Comparison of ENCODE assay signal across 8 mouse cellular contexts in the genomic region with DNA sequence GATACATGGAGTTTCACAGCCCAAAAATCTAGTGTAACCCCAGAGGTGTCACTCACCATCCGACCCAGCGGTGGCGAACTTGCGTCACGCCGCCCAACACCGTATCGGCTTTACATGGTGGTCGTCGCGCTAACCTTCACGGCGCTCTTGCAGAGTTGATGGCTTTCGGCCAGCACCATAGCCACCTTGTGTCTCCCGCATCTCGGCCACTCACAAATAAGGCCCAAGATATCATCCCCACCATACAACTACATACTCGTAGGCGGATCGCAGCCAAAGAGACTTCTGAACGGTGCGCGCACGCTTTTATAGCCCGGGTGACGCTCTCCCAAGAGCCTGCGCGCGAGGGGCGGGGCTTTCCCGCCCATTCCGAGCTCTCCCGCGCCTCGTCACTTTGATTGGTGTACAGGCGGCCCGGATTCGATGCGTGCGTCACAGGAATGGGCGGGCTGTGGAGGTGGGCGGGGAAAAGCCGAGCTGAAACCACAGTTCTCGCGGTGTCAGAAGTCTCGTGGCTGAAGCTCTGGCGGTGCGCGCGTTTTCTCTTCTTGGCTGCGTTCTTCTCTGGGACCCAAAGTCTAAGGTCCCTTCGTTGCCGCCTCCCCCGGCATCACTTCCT.
DNase-seq lines count a peak whose midpoint lies in the region; ATAC-seq and TF ChIP-seq lines count a peak whose summit lies in the region.

No protein-coding gene starts in this region.

- 0 out of 2 replicates have a peak, but pooled peaks have one; percentile 20 for TF ChIP-seq CTCF in kidney, postnatal 0 days (IDR thresholded peaks at IDR 0.05; ENCODE audit: low read depth)

- H3K9me3 ChIP-seq in heart, embryonic 12.5 days (replicated peaks): no peaks in the 10 kb centered on the region
- no peaks in the 10 kb centered on the region for H3K9me3 ChIP-seq in kidney, postnatal 0 days (replicated peaks; ENCODE audit: low read length)
- H3K9me3 ChIP-seq in liver, embryonic 11.5 days (ENCODE audit: control insufficient read depth, low read length): no peaks in the 10 kb centered on the region
- H3K9me3 ChIP-seq in stomach, embryonic 14.5 days (ENCODE audit: control insufficient read depth, low read depth, low read length): no peaks in the 10 kb centered on the region

- peak overlapping the region; percentile 92 for H3K4me3 ChIP-seq in heart, embryonic 12.5 days
- peak overlapping the region; percentile 71 for H3K4me3 ChIP-seq in kidney, postnatal 0 days (replicated peaks; ENCODE audit: low read depth, low read length)
- peak overlapping the region; percentile 81 for H3K4me3 ChIP-seq in liver, embryonic 11.5 days (ENCODE audit: low read depth, low read length)
- peak overlapping the region; percentile 60 for H3K4me3 ChIP-seq in stomach, embryonic 14.5 days (ENCODE audit: low read depth, low read length)

- H3K4me1 ChIP-seq in heart, embryonic 12.5 days (replicated peaks): peaks cover 16% of the 10 kb centered on the region
- no peaks in the 10 kb centered on the region for H3K4me1 ChIP-seq in kidney, postnatal 0 days (replicated peaks; ENCODE audit: insufficient read depth, low read length)
- no peaks in the 10 kb centered on the region for H3K4me1 ChIP-seq in liver, embryonic 11.5 days (replicated peaks; ENCODE audit: control insufficient read depth, insufficient read depth, low read length)
- H3K4me1 ChIP-seq in stomach, embryonic 14.5 days (ENCODE audit: control insufficient read depth, insufficient read depth, low read length): peaks cover 7% of the 10 kb centered on the region; the same call in 1 of the 2 replicates

- H3K36me3 ChIP-seq in heart, embryonic 12.5 days: peaks cover 19% of the 10 kb centered on the region
- H3K36me3 ChIP-seq in kidney, postnatal 0 days (ENCODE audit: insufficient read depth, low read length): peaks cover 4% of the 10 kb centered on the region; the same call in 1 of the 2 replicates
- no peaks in the 10 kb centered on the region for H3K36me3 ChIP-seq in liver, embryonic 11.5 days (ENCODE audit: control insufficient read depth, insufficient read depth, low read length)
- H3K36me3 ChIP-seq in stomach, embryonic 14.5 days (ENCODE audit: control insufficient read depth, insufficient read depth, low read length): peaks cover 10% of the 10 kb centered on the region; the same call in 1 of the 2 replicates

- peak overlapping the region; percentile 96 for H3K9ac ChIP-seq in heart, embryonic 12.5 days
- peak overlapping the region; percentile 80 for H3K9ac ChIP-seq in kidney, postnatal 0 days (ENCODE audit: low read depth, low read length)
- peak overlapping the region; percentile 89 for H3K9ac ChIP-seq in liver, embryonic 11.5 days (ENCODE audit: low read depth, low read length)
- H3K9ac ChIP-seq in stomach, embryonic 14.5 days (replicated peaks; ENCODE audit: low read depth, low read length): peak overlapping the region; percentile 68

- H3K27ac ChIP-seq in heart, embryonic 12.5 days (ENCODE audit: poor library complexity, severe bottlenecking): peak overlapping the region; percentile 99
- peak overlapping the region; percentile 98 for H3K27ac ChIP-seq in kidney, postnatal 0 days
- peak overlapping the region; percentile 99 for H3K27ac ChIP-seq in liver, embryonic 11.5 days (ENCODE audit: low read depth, low read length)
- peak overlapping the region; percentile 97 for H3K27ac ChIP-seq in stomach, embryonic 14.5 days (ENCODE audit: low read length)

- ATAC-seq in erythroid progenitor cell, adult 5-6 weeks (replicated peaks; ENCODE audit: low FRiP score, poor library complexity, severe bottlenecking): peak; percentile 86
- ATAC-seq in heart, embryonic 12.5 days (ENCODE audit: insufficient number of reproducible peaks, low FRiP score): peak; percentile 99
- peak; percentile 98 for ATAC-seq in kidney, postnatal 0 days (replicated peaks; ENCODE audit: low FRiP score, low read depth)
- ATAC-seq in liver, embryonic 11.5 days (replicated peaks; ENCODE audit: low FRiP score): peak; percentile 92
- ATAC-seq in stomach, embryonic 14.5 days (ENCODE audit: insufficient number of reproducible peaks, insufficient read depth, low FRiP score, low read depth): peak; percentile 97

- no peaks in the 10 kb centered on the region for H3K27me3 ChIP-seq in heart, embryonic 12.5 days (replicated peaks)
- no peaks in the 10 kb centered on the region for H3K27me3 ChIP-seq in kidney, postnatal 0 days (ENCODE audit: insufficient read depth, low read length)
- no peaks in the 10 kb centered on the region for H3K27me3 ChIP-seq in liver, embryonic 11.5 days (replicated peaks; ENCODE audit: control insufficient read depth, insufficient read depth, low read length)
- H3K27me3 ChIP-seq in stomach, embryonic 14.5 days (ENCODE audit: control insufficient read depth, insufficient read depth, low read length): no peaks in the 10 kb centered on the region

- WGBS in heart, embryonic 12.5 days: under 1% methylated on average over 53 of the region's 53 CpGs
- under 1% methylated on average over 53 of the region's 53 CpGs for WGBS in kidney, postnatal 0 days
- under 1% methylated on average over 53 of the region's 53 CpGs for WGBS in liver, embryonic 11.5 days
- under 1% methylated on average over 53 of the region's 53 CpGs for WGBS in stomach, embryonic 14.5 days

- peak overlapping the region; percentile 93 for H3K4me2 ChIP-seq in heart, embryonic 12.5 days
- peak overlapping the region; percentile 82 for H3K4me2 ChIP-seq in kidney, postnatal 0 days (ENCODE audit: low read length)
- peak overlapping the region; percentile 77 for H3K4me2 ChIP-seq in liver, embryonic 11.5 days
- H3K4me2 ChIP-seq in stomach, embryonic 14.5 days (replicated peaks; ENCODE audit: low read depth, low read length): peak overlapping the region; percentile 92

- peak; percentile 99 for DNase-seq in CD4-positive helper T cell, adult 2 months (ENCODE audit: low read depth, low spot score)
- DNase-seq in brain, embryonic 18.5 days (ENCODE audit: low read depth, low spot score): peak; percentile 98
- peak; percentile 99 for DNase-seq in kidney, postnatal 0 days (ENCODE audit: low spot score)
- DNase-seq in liver, embryonic 11.5 days (ENCODE audit: low spot score): peak; percentile 98
- peak; percentile 99 for DNase-seq in naive thymus-derived CD4-positive, alpha-beta T cell, adult 2 months (ENCODE audit: low read depth)

Comparison
In these comparisons a context has a peak if more than half of its experiments do, and no peak if none do; other contexts are left out.
1. Peak in every context shown above with its lines: DNase-seq, ATAC-seq, H3K4me3 ChIP-seq and H3K27ac ChIP-seq.